Mouse (Mus musculus) MEL (cell line): ENCODE results near the gene Calm5.

Experiments
- CTCF ChIP-seq, 3 experiments: IDR thresholded peaks in 2 of 3; conservative IDR thresholded peaks in 1 of 3; 2 replicates each; pipeline ENCODE4 v1.5.1; 2011 to 2012; ENCODE audit warnings: low read length in 3 of 3, low read depth in 2 of 3, mild to moderate bottlenecking in 2 of 3, improper control_type of control experiment in 1 of 3, inconsistent platforms in 1 of 3, mixed read lengths in 1 of 3, moderate library complexity in 1 of 3; ENCODE audit not compliant: control insufficient read depth in 1 of 3, insufficient read depth in 1 of 3, poor library complexity in 1 of 3, severe bottlenecking in 1 of 3
- MAFK ChIP-seq: IDR thresholded peaks from 2 replicates; pipeline ENCODE4 v1.6.1; 2011; ENCODE audit warnings: low read depth, mild to moderate bottlenecking, low read length, improper control_type of control experiment, borderline replicate concordance
- MAX ChIP-seq: IDR thresholded peaks from 2 replicates; pipeline ENCODE4 v1.6.1; 2011; ENCODE audit warnings: low read length, improper control_type of control experiment

- TF ChIP-seq CTCF (IDR thresholded peaks at IDR 0.05 in 2 of 3, conservative IDR thresholded peaks at IDR 0.05 in 1 of 3; ENCODE audit: control insufficient read depth in 1 of 3, insufficient read depth in 1 of 3, low read depth in 2 of 3, low read length in 3 of 3, poor library complexity in 1 of 3, severe bottlenecking in 1 of 3) (no peak), MAFK (no peak), MAX (no peak)
Observed at GRCm38 (mm10) chr13:3825726-3826125, 28.2 kb upstream of the Calm5 start.
